Mouse (Mus musculus): ENCODE measurements around the gene Wdr6.

DNA sequence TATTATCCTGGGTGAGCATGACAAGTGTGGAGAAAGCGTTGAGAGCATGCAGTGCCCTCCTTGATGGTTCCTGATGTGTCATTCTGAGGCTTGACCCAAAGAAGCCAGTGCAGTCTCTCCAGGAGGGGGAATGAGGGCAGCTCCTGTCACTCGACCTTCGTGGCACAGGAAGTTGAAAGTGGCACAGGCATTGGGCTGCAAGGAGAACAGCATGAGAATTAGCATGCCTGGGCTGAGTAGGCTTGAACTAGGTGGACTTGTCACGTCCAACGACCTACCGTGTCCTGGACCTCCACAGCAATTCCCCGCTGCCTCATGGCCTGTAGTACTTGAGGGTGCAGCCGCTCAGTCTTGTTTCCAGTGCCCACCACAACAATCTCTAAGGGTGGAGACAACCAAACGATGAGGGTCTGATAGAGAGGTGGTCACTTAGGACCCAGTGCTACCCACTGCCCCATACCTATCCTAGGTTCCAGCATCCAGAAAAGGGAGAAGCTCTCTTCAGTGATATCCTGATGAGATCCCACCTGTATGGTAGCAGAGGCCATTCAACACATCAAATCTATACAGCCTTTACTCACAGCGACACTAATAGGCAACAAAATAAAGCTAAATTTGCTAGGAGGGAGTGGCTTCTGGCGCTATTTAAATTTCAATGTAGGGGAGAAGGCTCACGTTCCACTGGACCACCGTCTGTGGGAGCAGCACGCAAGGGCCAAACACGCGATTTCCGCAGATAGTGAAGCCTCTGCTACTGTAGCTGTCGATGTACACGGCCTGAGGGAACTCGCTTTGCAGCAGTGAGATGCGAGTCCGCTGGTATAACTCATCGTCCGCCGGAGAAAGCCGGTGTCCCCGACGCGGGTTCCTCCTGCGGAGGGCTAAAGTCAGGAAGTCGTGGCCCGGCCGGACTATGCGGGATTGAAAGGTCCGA, 12.4 kb downstream of the Wdr6 start:
- TF ChIP-seq EP300 (IDR thresholded peaks at IDR 0.05; ENCODE audit: low read depth) (no peak), CTCF (IDR thresholded peaks at IDR 0.05; ENCODE audit: low read depth) (no peak)

Measured in liver, embryonic 14.5 days (tissue).